Mouse (Mus musculus): ENCODE data around the gene Rassf3.

Rassf3 gene

DNA sequence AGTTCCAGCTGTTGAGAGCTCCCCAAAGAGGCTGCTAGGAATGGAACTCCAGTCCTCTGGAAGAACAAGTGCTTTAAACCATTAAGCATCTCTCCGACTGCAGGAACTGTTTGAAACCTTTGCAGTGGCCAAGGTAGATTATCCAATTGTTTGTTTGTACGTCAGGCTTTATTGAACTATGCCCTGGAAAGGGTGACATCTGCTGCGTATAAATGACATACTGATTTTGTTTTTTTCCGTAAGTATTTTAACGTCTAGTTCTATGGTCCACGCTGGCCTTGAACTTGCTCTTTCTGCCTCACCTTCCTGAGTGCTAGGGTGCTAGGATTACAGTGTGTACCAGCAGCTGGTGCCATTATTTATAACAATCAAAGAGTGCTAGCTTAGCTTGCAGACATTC lies 13.8 kb upstream of the Rassf3 start:
- no peak for DNase-seq (ENCODE audit: low spot score in 2 of 2)

DNA sequence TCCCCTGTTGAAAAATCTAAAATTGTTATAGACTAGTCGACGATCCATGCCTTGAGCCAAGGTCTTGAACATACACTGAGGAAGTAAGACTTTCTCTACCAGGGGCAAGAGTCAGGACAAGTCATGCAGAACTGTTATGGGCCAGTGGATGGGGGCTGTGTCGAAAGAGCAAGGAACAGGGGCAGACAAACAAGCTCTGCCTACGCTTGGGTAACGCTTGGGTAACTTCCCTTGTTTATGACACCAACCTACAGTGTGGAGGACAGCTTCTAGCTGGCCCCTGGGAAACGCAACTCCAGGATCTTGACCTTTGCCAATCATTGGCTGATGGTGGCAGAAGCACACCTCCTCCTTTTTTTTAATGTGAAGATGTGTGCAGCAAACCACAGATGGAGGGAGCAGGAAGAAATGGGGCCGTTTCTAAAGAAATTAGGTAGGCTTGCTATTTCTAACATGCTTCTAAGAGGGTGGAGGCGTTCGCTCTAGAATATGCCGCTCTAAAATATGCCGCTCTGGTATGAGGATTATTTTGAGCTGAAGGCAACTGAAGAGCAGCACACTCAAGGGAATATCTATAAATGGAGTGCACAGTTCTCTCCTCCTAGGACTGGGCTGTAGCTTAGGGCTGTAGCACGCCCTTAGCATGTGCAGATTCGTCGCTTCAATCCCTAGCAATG lies 12.6 kb upstream of the Rassf3 start:
- DNase-seq (ENCODE audit: low spot score in 2 of 2): peak; percentile 83 to 87

DNA sequence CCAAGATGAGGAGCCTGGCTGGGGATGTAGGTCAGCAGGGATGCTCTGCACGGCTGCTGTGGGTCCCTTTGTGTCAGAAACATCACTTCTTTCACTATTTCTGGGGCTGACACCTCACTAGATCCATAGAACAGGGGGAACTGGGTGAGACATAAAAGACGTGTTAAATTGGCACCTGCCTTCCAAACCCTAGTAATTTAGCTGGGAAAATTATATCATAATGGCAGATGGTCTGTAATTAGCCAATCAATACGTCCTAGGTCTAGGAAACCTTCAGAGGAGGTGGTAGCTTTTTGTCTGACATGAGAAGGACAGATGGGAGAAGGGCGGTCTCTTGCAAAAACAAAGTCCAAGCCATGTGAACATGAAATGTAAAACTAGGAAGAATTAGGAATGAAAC lies 11.6 kb upstream of the Rassf3 start:
- DNase-seq (ENCODE audit: low spot score in 2 of 2): no peak

DNA sequence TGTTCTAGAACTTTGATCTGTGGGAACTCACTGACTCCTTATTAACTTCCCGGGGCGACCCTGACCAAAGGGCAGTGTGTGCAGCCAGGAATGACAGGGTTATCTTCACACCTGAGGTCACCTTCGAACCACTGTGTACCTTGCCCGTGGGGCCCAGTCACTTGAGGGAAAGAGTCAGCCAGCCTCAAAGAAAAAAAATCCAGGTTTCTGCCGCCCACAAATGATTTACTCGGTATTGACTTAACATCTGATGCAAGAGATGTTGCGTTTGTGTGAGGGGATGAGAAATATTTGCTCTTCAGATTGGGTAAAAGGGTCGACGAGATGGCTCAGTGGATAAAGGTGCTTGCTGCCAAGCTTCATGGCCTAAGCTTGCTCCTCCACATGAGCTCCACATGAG lies 10.2 kb upstream of the Rassf3 start:
- DNase-seq (ENCODE audit: low spot score in 2 of 2): no peak

DNA sequence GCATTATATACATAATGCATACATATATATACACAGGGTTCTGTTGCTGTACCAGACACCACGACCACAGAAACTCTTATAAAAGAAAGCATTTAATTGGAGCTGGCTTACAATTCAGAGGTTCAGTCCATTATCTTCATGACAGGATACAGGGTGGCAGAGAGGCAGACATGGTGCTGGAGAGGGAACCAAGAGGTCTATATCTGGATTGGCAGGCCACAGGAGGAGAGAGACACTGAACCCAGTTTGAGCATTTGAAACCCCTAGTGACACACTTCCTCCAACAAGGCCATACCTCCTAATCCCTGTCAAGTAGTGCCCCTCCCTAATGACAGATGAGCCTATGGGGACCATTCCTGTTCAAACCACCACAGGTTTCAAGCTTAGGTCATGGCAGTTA lies 7.2 kb upstream of the Rassf3 start:
- DNase-seq (ENCODE audit: low spot score in 2 of 2): no peak

- DNase-seq (ENCODE audit: low spot score in 2 of 2): no peak
Measured at GRCm38 (mm10) chr10:121481141-121481540, 5.0 kb upstream of the Rassf3 start.

GRCm38 (mm10) chr10:121479987-121480386 lies 3.8 kb upstream of the Rassf3 start:
- no peak for DNase-seq (ENCODE audit: low spot score in 2 of 2)

DNA sequence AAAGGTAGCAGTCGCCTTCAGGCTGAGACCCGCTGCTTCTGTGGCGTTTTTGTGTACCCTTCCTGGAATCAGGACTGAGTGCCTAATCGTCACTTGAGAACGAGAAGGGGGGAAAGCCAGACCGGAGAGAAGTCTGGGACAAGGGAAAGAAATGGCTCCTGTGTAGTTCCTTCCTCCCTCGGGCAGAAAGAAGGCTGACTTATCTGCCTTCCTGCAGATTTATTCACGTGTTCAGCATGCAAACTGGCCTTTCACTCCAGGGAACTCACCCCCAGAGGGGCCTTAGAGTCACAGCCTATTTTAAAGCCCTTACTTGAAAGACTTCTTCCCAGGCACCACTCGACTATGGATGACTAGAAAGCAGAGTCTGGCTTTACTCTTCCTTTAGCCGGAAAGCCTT lies 1.3 kb upstream of the Rassf3 start:
- no peak for DNase-seq (ENCODE audit: low spot score in 2 of 2)

- DNase-seq (ENCODE audit: low spot score in 2 of 2): no peak
Measured at GRCm38 (mm10) chr10:121476968-121477337, 806 bp upstream of the Rassf3 start.

- peak; percentile 52 to 63 for DNase-seq (ENCODE audit: low spot score in 2 of 2)
Measured at GRCm38 (mm10) chr10:121475672-121476146, 438 bp downstream of the Rassf3 start.

- DNase-seq (ENCODE audit: low spot score in 2 of 2): peak; percentile 14 to 34
Measured at GRCm38 (mm10) chr10:121475101-121475671, 961 bp downstream of the Rassf3 start.

GRCm38 (mm10) chr10:121474288-121474687 lies 1.9 kb downstream of the Rassf3 start:
- no peak for DNase-seq (ENCODE audit: low spot score in 2 of 2)

DNA sequence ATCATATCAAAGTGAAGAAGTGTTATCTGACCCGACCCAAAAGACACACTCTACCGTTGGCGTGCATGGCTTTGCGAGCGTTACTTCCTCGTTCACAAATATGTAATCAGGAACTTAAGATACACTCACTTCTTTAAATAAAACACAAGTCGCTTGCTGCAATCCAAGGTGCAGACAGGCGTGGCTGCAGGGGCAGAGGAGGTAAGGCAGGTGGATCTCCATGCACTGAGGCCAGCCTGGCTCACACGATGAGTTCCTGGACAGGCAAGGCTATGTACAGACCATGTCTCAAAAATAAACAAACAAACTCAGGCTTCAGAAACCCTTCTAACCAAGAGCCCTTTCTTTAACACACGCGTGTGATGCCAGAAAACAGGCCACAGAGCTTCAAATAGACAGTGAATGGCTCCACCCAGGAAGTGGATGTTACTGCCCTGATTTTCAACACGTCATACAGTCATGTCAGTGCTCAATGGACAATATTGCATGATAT lies 2.4 kb downstream of the Rassf3 start:
- DNase-seq (ENCODE audit: low spot score in 2 of 2): peak; percentile 66 to 70

GRCm38 (mm10) chr10:121472593-121473217 lies 3.4 kb downstream of the Rassf3 start:
- no peak for DNase-seq (ENCODE audit: low spot score in 2 of 2)

DNA sequence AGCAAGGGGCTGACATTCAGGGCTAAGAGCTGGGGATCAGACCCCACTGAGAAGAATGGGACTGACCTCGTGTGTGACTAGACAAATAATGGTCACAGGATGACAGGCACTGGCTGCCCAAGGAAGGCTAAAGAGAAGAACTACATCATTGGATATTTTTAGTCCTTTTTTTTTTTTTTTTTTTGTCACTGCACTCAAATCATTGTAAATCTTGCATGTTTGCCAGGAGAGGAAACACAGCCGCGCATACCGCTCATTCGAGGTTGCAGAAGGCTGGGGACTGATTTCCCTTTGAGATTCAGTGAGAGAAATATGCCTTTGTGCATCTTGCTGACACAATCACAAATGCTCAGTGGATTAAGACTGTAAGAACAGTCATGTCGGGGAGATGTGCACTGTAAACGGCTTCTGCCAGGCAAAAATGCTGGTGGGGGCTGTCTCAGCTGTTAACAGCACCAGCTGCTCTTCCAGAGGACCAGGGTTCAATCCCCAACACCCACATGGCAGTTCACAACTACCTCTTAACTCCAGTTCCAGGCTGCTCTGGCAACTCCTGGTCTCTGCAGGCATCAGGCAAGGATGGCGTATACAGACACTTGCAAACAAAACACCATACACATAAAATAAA lies 4.5 kb downstream of the Rassf3 start:
- no peak for DNase-seq (ENCODE audit: low spot score in 2 of 2)

DNA sequence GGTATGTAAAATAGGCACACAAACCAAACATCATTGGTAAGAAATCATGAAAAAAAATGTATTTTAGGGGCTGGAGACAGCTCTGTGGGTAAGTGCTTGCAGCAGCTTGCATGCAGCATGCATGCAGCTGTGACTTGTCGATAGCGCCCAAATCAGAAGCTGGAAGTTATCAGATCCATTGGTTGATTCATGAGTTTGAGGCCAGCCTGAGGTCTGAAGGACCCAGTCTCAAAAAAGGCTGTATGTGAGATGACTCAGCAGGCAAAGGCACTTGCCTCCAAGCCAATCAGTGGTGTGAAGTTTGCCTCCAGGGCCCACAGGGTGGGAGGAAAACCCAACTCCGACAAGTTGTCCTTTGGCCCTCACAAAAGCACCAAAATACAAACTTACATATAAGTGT lies 6.5 kb downstream of the Rassf3 start:
- no peak for DNase-seq (ENCODE audit: low spot score in 2 of 2)

- no peak for DNase-seq (ENCODE audit: low spot score in 2 of 2)
Measured at GRCm38 (mm10) chr10:121468985-121469384, 7.2 kb downstream of the Rassf3 start.

GRCm38 (mm10) chr10:121468261-121468660 lies 7.9 kb downstream of the Rassf3 start:
- no peak for DNase-seq (ENCODE audit: low spot score in 2 of 2)

GRCm38 (mm10) chr10:121467792-121468191 lies 8.4 kb downstream of the Rassf3 start:
- no peak for DNase-seq (ENCODE audit: low spot score in 2 of 2)

DNA sequence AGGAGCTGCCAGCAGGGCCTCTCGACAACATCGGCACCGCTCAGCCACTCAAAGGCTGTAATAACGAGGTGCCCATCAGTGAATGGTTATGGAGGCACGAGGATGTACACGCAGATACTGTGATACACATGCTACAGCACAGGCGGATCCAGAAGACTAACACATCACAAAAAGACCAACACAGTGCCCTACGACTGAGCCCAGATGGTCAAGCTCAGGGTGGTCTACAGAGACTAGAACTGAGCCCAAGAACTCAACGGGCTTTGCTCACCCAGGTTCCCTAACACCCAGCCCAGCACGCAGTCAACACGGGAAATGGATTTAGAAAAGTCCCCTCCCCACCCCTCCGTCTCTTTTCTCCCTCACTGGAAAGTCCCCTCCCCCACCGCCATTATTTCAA lies 9.1 kb downstream of the Rassf3 start:
- DNase-seq (ENCODE audit: low spot score in 2 of 2): no peak

DNA sequence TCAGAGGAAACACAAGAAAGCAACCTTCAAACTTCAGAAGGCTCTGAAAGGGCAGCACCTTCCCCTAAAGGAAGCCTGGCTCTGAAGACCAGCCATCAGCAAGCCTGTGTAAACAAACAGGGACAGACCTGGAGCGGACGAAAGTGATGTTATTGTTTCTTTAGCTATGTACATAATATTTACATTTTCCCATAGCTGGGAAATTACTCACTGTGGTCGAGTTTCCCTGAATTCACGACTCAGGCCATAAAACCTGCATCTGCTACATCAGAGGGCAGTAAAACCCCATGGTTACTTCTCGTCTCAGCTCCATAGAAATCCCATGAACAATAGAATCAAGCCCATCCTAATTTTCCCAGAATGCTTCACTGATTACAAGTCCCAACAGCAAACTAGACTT lies 11.1 kb downstream of the Rassf3 start:
- no peak for DNase-seq (ENCODE audit: low spot score in 2 of 2)

DNA sequence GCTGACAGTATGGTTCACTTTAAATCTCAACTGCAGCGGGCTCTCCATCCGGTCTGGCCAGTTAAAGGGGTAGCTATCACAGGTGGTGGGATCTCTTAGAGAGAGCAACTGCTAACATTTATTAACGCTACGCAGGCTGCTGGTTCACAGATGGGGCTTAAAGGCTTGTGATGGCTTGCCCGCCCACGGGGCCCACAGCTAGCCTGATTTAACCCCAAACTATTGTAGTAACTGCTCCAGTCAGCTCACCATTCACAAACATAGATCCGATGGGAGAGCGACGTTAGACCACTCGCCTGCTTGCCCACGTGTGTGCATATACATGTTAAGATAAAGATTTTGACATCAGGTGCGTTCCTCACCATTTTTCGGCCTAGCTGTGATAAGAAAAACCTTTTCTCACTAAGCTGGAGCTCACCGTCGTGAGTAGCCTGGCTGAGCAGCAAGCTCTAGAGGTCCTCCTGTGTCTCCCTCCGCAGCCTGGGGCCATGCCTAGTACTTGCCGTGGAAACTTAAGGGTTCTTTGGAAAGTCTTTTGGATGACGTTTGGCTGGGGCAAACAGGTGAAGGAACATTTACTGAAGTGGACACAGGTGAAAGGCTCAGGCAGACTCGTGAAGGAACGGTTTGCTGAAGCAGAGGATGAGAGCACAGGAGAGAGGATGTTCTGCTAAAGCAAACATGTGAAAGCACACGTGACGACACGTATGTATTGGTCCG lies 13.8 kb downstream of the Rassf3 start:
- DNase-seq (ENCODE audit: low spot score in 2 of 2): no peak

All from spleen, postnatal 36 days (tissue).